Mouse (Mus musculus): ENCODE measurements at regions not wholly inside any gene's neighbourhood (a gene's known extent, or its start where the extent isn't known, plus 50 kb on each side); places are given as distances from the start of the nearest gene placed in this dataset.

DNA sequence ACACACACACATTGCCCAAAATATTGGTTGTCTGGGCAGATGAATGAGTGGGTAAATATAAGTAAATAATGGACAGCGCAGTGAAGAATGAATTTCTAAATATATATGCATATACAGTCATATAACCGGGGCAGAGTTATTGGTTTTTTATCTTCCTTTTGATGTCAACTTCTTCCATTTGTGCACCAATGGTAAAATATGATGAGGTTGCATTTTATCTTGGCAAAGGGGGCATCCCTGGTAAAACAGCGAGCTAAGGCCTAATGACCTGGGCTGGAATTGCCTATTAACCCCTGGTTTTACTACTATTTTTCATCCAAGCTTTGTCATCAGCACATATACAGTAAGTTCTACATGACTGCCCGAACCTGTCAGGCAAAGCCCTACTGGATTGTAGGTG lies 253.2 kb downstream of the Epha4 start:
- no peak for TF ChIP-seq POLR2A (IDR thresholded peaks at IDR 0.05; ENCODE audit: low read depth, low read length)
- no peak for TF ChIP-seq CTCF (IDR thresholded peaks at IDR 0.05; ENCODE audit: extremely low read depth, insufficient read depth, insufficient read length, insufficient replicate concordance)

All from spleen, adult 2 months (tissue).